Mouse (Mus musculus) gastrocnemius, adult 8-10 months (tissue): ENCODE measurements around the gene Klhl20. TPM values are rescaled to one million over a fixed set of nuclear protein-coding genes. Genes with fewer than 3 reads are reported as not detected.

Experiments used
- DNase-seq, 2 experiments: peaks; one replicate each; pipeline ENCODE4 v3.0.0; 2022; ENCODE audit warnings: low spot score in 2 of 2
- total RNA-seq, 4 experiments: library from RNA; stranded (reverse); gene quantifications; 2 replicates each; pipeline ENCODE4 v1.2.4; 2022

Gene Klhl20
- total RNA-seq, 4 experiments from 2014 or later: 7.5 to 10.3 (median 9.1) TPM

DNA sequence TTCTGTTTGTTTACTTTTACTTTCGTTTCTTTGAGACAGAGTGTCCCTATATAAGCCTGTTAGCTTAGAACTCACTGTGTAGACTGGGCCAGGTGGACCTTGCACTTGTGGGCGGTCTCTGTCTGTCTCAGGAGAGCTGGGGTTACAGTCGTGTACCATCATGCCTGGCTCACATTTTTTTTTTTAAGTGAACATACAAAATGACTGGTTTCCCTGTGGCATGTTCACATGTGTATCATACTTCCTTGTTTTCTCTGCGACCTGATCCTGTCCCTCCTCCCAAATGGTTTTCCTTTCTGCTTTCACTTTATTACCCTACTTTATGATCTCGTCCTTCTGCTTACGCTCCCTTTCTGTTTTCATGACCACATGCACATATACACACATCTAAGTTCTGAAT, 55.1 kb downstream of the Klhl20 start:
- DNase-seq: no peak

DNA sequence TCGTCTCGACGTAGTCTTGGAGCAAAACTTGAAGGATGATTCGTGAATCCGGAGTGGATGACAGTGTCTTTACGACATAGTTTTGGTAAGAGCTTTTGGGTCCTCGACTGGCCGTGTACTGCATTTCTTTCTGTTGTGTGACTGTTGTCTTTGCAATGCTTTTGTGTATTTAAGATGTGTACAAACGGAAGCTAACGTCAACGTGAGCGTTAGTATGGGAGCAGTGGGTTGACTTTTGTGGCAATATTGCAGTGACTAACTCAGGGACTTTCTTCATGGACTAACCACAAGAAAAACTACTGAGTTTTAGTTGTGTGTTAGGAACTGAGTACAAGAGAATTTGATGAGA, 60.1 kb downstream of the Klhl20 start:
- no peak for DNase-seq

DNA sequence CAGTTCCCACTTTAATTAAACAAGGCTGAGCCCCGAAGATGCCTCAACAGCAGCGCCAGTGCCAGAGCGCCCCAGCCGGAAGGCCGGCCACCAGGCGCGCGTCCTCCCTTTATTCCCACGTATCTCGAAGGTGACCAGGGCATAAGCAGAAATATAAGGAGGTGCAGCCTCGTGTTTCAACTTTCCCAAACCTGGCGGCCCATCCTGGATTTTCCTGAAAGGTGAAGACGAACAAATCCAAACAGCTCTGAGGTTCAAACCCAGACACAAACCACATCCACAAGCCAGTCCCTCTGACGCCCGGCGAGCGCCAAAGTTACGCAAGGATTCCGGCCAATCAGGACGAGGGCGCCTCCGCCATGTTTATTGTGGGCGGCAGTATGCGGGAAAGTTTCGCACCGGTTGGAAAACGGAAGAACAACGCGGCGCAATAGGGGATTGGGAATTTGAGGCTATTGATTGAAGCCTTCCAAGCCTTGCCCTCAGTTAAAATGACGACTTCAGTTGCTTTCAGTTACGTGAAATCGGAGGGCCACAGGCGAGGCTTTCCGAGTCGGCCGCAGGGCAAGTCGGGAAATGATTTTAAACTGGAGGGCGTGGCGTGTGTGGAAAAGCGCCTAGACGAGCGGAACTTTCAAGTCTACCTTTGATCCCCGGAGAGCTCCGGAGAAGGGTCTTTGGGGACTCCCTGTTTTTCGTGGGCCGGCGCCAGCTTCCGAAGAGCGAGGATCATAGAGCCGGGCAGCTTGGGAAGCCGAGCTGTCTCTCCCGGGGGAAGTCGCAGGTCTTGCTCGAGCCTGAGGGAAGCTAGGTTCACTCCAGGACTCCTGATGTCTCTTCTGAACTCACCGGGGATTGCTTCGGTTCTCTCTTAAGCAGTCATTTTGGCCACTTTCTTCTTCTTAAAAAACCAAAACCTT, 60.7 kb downstream of the Klhl20 start, which contains the start of the genes Dars2 and Cenpl:
Dars2 (minus strand) TSS at position 307 of the 920 bp plus-strand sequence.
Cenpl (plus strand) TSS at position 362 of the 920 bp plus-strand sequence.
- DNase-seq: peak; percentile 88 to 93

DNA sequence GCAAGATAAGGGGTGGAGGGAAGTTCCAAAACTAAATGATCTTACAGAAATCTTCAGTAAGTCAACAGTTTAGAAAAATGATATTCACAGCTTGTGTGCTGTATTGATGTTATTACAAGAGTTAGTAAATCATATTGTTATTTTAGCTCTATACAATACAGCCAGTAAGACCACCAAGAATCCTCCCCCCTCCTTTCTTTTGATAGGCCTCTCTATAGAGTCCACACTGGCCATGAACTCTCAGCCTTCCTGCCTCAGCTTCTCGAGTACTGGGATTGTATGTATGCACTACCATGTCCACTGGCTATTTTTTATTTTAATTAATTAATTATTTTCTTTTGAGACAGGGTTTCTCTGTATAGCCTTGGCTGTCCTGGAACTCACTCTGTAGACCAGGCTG, 68.0 kb downstream of the Klhl20 start:
- no peak for DNase-seq

DNA sequence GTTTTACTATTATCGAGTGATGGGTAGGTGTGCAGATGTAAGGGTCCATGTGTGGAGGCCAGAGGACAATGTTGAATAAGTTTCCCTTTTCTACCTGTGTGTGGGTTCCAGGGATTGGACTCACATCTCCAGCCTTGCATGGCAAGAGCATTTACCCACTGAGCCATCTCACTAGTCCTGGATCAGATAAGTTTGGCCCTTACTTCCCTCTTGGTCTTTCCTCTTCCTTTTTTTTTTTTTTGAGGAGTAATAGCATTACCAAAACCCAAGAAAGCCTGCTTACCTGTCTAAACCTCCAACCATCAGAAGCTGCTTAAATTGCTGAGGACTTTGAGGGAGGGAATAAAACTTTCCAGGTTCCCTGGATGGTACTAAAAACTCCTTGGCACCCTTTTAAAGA, 74.1 kb downstream of the Klhl20 start:
- DNase-seq: no peak

DNA sequence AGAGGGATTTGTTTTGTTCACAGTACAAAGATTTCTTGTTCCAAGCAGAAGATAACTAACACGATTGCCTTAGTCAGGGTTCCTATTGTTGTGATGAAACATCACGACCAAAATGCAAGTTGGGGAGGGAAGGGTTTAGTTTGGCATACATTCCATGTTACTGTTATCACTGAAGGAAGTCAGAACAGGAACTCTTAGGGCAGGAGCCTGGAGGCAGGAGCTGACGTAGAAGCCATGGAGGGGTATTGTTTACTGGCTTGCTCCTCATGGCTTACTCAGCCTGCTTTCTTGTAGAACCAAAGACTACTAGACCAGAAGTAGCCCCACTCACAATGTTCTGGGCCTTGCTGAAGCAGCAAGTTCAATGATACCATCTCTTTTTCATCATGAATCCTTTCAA, 84.3 kb downstream of the Klhl20 start:
- no peak for DNase-seq

DNA sequence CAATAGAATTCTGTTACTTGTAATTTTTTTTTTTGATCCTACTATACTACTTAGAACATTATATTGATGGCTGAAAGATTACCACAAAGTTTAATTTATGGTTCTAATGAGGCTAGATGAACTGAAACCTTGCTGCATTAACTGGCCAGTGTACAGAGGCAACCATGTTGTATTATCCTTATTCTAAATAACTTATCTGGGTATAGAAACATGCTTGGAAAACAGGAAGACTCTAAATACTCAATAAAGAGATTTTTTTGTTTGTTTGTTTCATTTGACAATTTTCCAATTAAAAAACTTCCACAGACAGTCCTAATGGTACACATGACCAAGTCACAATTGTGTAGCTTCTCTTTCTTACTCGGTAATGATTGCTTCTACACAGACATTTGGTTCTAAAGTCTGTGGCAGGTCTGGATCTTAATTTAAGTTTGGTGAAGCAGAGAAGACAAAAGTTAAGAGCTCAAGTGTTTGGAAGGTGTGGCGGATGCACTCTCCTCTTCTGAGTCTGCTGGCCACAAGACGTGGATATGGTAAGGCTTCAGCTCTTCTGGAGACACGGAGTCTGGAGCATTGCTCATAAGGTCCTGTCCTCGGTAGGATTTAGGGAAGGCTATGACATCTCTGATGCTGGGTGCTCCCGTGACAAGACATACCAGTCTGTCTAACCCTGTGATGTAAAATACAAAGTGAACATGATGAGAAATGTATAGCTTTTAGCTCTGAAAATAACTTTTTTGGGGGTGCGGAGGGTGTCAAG, 89.9 kb downstream of the Klhl20 start:
- no peak for DNase-seq

DNA sequence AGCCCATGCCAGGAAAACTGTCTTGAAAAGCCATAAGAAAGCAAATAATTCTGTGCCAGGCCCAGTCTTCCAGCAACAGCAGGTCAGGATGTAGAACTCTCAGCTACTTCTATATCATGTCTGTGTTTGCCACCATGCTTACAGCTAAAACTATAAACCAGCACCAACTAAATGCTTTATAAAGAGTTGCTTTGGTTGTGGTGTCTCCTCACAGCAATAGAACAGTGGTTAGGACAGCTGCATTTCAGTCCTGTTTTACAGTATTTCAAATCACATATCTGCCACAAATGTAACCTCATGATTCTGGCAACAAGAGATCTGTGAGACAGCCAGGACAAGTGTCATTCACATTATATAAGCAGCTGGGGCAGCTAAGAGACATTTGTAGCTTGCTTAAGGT, 90.5 kb downstream of the Klhl20 start:
- DNase-seq: no peak

DNA sequence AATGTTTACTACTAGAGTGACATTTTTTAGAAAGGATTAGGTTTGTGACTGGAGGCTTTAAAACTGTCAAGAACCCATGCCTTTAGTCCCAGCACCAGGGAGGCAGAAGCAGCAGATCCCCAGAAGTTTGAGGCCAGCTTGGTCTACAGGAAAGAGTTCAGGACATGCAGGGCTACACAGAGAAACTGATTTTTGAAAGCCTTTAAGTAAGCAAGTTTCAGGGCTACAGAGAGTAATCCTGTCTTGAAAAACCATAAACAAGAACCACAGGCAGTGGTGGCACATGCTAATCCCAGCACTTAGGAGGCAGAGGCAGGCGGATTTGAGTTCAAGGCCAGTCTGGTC, 90.9 kb downstream of the Klhl20 start:
- no peak for DNase-seq

DNA sequence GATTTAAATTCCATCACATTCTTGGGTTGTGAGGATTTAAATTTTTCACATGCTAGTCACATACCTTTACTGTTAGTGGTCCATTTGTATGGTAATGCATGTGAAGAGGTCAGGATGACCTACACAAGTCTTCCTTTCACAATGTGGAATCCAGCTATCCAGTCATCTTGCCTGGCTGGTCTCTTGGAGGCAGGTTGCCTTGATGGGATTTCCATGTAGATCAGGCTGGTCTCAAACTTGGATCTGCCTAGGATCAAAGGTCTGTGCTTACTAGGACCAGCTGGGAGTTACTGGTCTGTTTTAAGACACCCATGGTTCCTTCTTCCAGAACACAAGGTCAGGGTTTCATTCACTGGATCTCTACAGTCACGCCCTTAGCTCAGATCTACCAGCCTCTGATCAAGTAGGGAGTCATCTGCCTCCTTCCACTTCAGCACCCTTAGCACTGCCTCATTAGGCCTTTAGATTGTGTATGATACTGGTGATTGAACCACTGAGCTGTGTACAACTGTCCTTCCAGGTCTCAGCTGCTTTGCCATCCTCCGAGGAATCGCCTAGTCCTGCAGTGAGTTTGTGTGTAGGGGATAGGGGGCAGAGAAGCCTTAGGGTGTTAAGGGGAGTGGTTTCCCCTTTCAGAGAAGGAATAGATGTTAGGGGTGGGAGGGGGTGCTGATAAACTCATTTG, 91.4 kb downstream of the Klhl20 start:
- DNase-seq: no peak

DNA sequence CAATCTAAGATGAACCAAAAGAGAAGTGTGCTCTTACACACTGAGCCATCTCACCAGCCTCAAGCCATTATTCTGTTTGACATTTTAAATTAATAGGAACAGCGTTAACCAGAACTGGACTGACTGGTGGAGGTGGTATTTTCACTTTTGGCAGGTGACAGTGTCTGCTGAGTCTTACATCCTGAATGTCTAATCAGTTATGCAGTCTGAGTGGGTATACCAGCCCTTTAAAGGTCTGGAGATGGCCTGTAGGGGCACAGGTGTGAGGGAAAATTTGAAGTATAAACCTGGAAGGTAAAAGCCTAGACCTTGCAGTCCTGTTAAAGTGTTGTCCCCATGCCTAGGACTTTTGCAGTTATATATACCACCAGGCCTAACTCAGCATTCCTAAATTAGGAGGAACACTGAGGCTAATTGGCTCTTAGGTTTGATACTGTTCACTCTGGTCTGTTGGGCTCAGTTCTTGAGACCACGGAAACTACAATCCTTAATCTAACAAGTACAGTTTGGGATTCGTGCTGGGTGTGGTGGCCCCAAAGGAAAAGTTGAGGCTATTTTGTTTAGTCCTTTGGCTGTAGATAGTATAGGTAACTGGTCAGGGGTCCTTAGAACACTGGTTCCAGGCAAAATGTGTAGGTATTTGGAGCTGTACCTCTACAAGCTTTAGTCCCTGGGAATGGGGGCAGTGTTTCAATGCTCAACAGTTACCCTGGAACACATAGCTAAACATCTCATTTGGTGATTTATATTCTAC, 92.2 kb downstream of the Klhl20 start:
- DNase-seq: no peak

Other genes starting within 250 kb of the Klhl20 start
- gene Rc3h1, start 225.1 kb downstream of the Klhl20 start, total RNA-seq: 10 to 100 TPM; 18.3 to 30.0 (median 24.9) TPM
- 1 to 10 TPM in 1 of 4 experiments, under 1 TPM in 1, not detected in 2; 0.70 to 1.6 TPM for gene Serpinc1, start 152.9 kb downstream of the Klhl20 start, total RNA-seq
- 10 to 100 TPM in 2 of 4 experiments, 1 to 10 TPM in 2; 6.5 to 15.4 (median 9.2) TPM for gene Zbtb37, start 96.7 kb downstream of the Klhl20 start, total RNA-seq
- 10 to 100 TPM; 12.0 to 19.4 (median 15.6) TPM for gene Dars2, start 60.9 kb downstream of the Klhl20 start, total RNA-seq
- gene Cenpl, start 60.8 kb downstream of the Klhl20 start, total RNA-seq: under 1 TPM; 0.34 to 0.74 (median 0.41) TPM
- gene Ankrd45, start 11.2 kb upstream of the Klhl20 start, total RNA-seq: not detected
- gene Tex50, start 27.8 kb upstream of the Klhl20 start, total RNA-seq: not detected
- gene Prdx6, start 119.7 kb upstream of the Klhl20 start, total RNA-seq: 100 to 1,000 TPM; 119 to 142 (median 129) TPM